Mouse (Mus musculus): ENCODE data around the gene Cmtm7. TPM values are rescaled to one million over a fixed set of nuclear protein-coding genes. Genes with fewer than 3 reads are reported as not detected.

Cmtm7 gene
- polyA plus RNA-seq, 1 experiment: 63.7 TPM

DNA sequence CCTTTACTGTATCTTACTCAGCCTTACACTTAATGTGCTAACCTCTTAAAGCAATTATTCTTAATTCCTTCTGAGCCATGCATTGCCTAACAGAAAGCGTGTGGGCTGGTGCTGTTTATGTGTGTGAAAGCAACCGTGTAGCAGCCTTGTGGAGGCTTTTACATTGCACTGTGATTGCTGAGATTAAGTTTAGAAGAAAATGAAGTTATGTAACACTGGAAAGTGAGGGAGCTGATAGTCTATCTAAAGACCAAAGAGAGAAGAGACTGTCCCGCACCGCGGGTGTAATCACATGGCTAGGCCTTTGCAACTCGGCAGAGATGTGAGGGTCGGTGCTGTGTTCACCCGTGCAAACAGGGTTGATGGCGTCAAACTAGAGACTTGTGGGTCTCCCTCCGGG lies 34.6 kb downstream of the Cmtm7 start:
- peaks cover 4% of the 10 kb centered on the region; the same call in 1 of the 2 replicates for H3K36me3 ChIP-seq (ENCODE audit: control insufficient read depth, insufficient read depth, low read length, poor library complexity, severe bottlenecking)
- no peaks in the 10 kb centered on the region for H3K27me3 ChIP-seq (ENCODE audit: control insufficient read depth, insufficient read depth, low read length, poor library complexity, severe bottlenecking)
- TF ChIP-seq POLR2A (IDR thresholded peaks at IDR 0.05; ENCODE audit: insufficient read depth, low read length) (no peak), CTCF (IDR thresholded peaks at IDR 0.05; ENCODE audit: low read depth, low read length) (no peak), EP300 (IDR thresholded peaks at IDR 0.05; ENCODE audit: insufficient read depth, low read depth, low read length) (no peak)

GRCm38 (mm10) chr9:114745654-114746053 lies 36.0 kb downstream of the Cmtm7 start:
- H3K36me3 ChIP-seq (ENCODE audit: control insufficient read depth, insufficient read depth, low read length, poor library complexity, severe bottlenecking): peaks cover 4% of the 10 kb centered on the region; the same call in 1 of the 2 replicates
- TF ChIP-seq EP300 (IDR thresholded peaks at IDR 0.05; ENCODE audit: insufficient read depth, low read depth, low read length) (no peak), POLR2A (IDR thresholded peaks at IDR 0.05; ENCODE audit: insufficient read depth, low read length) (no peak), CTCF (IDR thresholded peaks at IDR 0.05; ENCODE audit: low read depth, low read length) (no peak)
- no peak overlapping the region for H3K9ac ChIP-seq (ENCODE audit: low read depth, poor library complexity, severe bottlenecking)
- H3K9me3 ChIP-seq (replicated peaks; ENCODE audit: control insufficient read depth, insufficient read depth, low read length, poor library complexity, severe bottlenecking): no peaks in the 10 kb centered on the region
- no peaks in the 10 kb centered on the region for H3K27me3 ChIP-seq (ENCODE audit: control insufficient read depth, insufficient read depth, low read length, poor library complexity, severe bottlenecking)
- H3K4me3 ChIP-seq (ENCODE audit: low read depth, low read length): no peak overlapping the region
- H3K4me1 ChIP-seq (ENCODE audit: control insufficient read depth, insufficient read depth, low read length): no peaks in the 10 kb centered on the region
- H3K27ac ChIP-seq (ENCODE audit: insufficient read depth, low read length): no peak overlapping the region

More for the DNA sequence above, 34.6 kb downstream of the Cmtm7 start:
- Histone ChIP-seq H3K9me3 (replicated peaks; ENCODE audit: control insufficient read depth, insufficient read depth, low read length, poor library complexity, severe bottlenecking) (no peaks in the 10 kb centered on the region), H3K27ac (ENCODE audit: insufficient read depth, low read length) (no peak overlapping the region), H3K9ac (ENCODE audit: low read depth, poor library complexity, severe bottlenecking) (no peak overlapping the region), H3K4me3 (ENCODE audit: low read depth, low read length) (no peak overlapping the region), H3K4me1 (ENCODE audit: control insufficient read depth, insufficient read depth, low read length) (no peaks in the 10 kb centered on the region)

- H3K4me1 ChIP-seq (ENCODE audit: control insufficient read depth, insufficient read depth, low read length): no peaks in the 10 kb centered on the region
- no peak for TF ChIP-seq POLR2A (IDR thresholded peaks at IDR 0.05; ENCODE audit: insufficient read depth, low read length)
- no peak for TF ChIP-seq EP300 (IDR thresholded peaks at IDR 0.05; ENCODE audit: insufficient read depth, low read depth, low read length)
- no peak for TF ChIP-seq CTCF (IDR thresholded peaks at IDR 0.05; ENCODE audit: low read depth, low read length)
- no peak overlapping the region for H3K27ac ChIP-seq (ENCODE audit: insufficient read depth, low read length)
- peaks cover 4% of the 10 kb centered on the region; the same call in 1 of the 2 replicates for H3K36me3 ChIP-seq (ENCODE audit: control insufficient read depth, insufficient read depth, low read length, poor library complexity, severe bottlenecking)
- no peaks in the 10 kb centered on the region for H3K27me3 ChIP-seq (ENCODE audit: control insufficient read depth, insufficient read depth, low read length, poor library complexity, severe bottlenecking)
- no peaks in the 10 kb centered on the region for H3K9me3 ChIP-seq (replicated peaks; ENCODE audit: control insufficient read depth, insufficient read depth, low read length, poor library complexity, severe bottlenecking)
- no peak overlapping the region for H3K4me3 ChIP-seq (ENCODE audit: low read depth, low read length)
- no peak overlapping the region for H3K9ac ChIP-seq (ENCODE audit: low read depth, poor library complexity, severe bottlenecking)
Measured at GRCm38 (mm10) chr9:114745163-114745562, 36.5 kb downstream of the Cmtm7 start.

DNA sequence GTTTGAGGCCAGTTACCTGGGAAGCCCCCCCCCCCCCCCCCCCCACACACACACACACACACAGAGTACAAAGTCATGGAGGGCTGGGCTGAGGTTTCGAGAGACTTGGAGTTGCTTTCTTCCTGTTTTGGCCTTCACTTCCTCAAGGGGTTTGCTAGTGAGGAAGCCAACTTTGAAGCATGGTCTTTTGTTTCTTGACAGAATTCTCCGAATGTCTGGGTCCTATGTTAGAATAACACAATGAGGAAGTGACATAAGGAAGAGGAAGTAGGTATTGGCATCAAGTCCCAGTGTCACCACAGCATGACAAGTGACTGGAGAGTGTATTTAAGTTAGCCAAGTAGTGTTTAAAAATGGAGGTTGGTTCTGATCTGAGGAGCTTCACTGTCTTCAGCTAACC lies 38.9 kb downstream of the Cmtm7 start:
- Histone ChIP-seq H3K27me3 (ENCODE audit: control insufficient read depth, insufficient read depth, low read length, poor library complexity, severe bottlenecking) (no peaks in the 10 kb centered on the region), H3K9me3 (replicated peaks; ENCODE audit: control insufficient read depth, insufficient read depth, low read length, poor library complexity, severe bottlenecking) (no peaks in the 10 kb centered on the region), H3K36me3 (ENCODE audit: control insufficient read depth, insufficient read depth, low read length, poor library complexity, severe bottlenecking) (peaks cover 4% of the 10 kb centered on the region; the same call in 1 of the 2 replicates), H3K9ac (ENCODE audit: low read depth, poor library complexity, severe bottlenecking) (no peak overlapping the region), H3K4me3 (ENCODE audit: low read depth, low read length) (no peak overlapping the region), H3K4me1 (ENCODE audit: control insufficient read depth, insufficient read depth, low read length) (no peaks in the 10 kb centered on the region), H3K27ac (ENCODE audit: insufficient read depth, low read length) (no peak overlapping the region)
- TF ChIP-seq EP300 (IDR thresholded peaks at IDR 0.05; ENCODE audit: insufficient read depth, low read depth, low read length) (no peak), POLR2A (IDR thresholded peaks at IDR 0.05; ENCODE audit: insufficient read depth, low read length) (no peak), CTCF (IDR thresholded peaks at IDR 0.05; ENCODE audit: low read depth, low read length) (no peak)

GRCm38 (mm10) chr9:114740336-114740735 lies 41.3 kb downstream of the Cmtm7 start:
- Histone ChIP-seq H3K9ac (ENCODE audit: low read depth, poor library complexity, severe bottlenecking) (no peak overlapping the region), H3K4me1 (ENCODE audit: control insufficient read depth, insufficient read depth, low read length) (no peaks in the 10 kb centered on the region), H3K4me3 (ENCODE audit: low read depth, low read length) (no peak overlapping the region), H3K36me3 (ENCODE audit: control insufficient read depth, insufficient read depth, low read length, poor library complexity, severe bottlenecking) (no peaks in the 10 kb centered on the region), H3K9me3 (replicated peaks; ENCODE audit: control insufficient read depth, insufficient read depth, low read length, poor library complexity, severe bottlenecking) (no peaks in the 10 kb centered on the region), H3K27ac (ENCODE audit: insufficient read depth, low read length) (no peak overlapping the region), H3K27me3 (ENCODE audit: control insufficient read depth, insufficient read depth, low read length, poor library complexity, severe bottlenecking) (no peaks in the 10 kb centered on the region)
- no peak for TF ChIP-seq CTCF (IDR thresholded peaks at IDR 0.05; ENCODE audit: low read depth, low read length)
- no peak for TF ChIP-seq EP300 (IDR thresholded peaks at IDR 0.05; ENCODE audit: insufficient read depth, low read depth, low read length)
- no peak for TF ChIP-seq POLR2A (IDR thresholded peaks at IDR 0.05; ENCODE audit: insufficient read depth, low read length)

DNA sequence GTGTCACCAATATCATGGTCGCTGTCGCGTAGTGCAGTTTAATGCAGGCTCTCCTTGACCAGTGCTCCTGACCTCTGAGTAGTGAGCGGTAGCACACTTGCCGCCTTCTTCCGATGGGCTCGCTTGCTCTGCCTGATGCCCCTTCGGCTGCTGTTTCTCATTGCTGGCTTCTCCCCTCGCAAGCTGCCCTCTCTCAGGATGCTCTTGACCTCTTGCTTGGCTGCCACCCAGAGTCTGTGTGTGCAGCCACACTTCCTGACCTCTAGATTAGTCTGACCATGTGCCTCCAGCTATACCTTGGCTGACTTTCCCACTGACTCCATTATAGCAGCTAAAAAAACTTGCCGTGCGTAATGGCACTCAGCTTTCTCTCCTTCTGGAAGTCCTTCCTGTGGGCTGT lies 45.2 kb downstream of the Cmtm7 start:
- no peak overlapping the region for H3K4me3 ChIP-seq (ENCODE audit: low read depth, low read length)
- no peak overlapping the region for H3K27ac ChIP-seq (ENCODE audit: insufficient read depth, low read length)
- H3K4me1 ChIP-seq (ENCODE audit: control insufficient read depth, insufficient read depth, low read length): peaks cover 2% of the 10 kb centered on the region
- H3K27me3 ChIP-seq (ENCODE audit: control insufficient read depth, insufficient read depth, low read length, poor library complexity, severe bottlenecking): no peaks in the 10 kb centered on the region
- no peak for TF ChIP-seq CTCF (IDR thresholded peaks at IDR 0.05; ENCODE audit: low read depth, low read length)
- no peak for TF ChIP-seq EP300 (IDR thresholded peaks at IDR 0.05; ENCODE audit: insufficient read depth, low read depth, low read length)
- no peak for TF ChIP-seq POLR2A (IDR thresholded peaks at IDR 0.05; ENCODE audit: insufficient read depth, low read length)
- H3K36me3 ChIP-seq (ENCODE audit: control insufficient read depth, insufficient read depth, low read length, poor library complexity, severe bottlenecking): no peaks in the 10 kb centered on the region
- no peak overlapping the region for H3K9ac ChIP-seq (ENCODE audit: low read depth, poor library complexity, severe bottlenecking)
- H3K9me3 ChIP-seq (replicated peaks; ENCODE audit: control insufficient read depth, insufficient read depth, low read length, poor library complexity, severe bottlenecking): no peaks in the 10 kb centered on the region

All from ES-Bruce4 (cell line).